Mouse (Mus musculus) cerebellum, adult 2 months (tissue): ENCODE results near the gene Ppp1r14b.

Source experiments
- CTCF ChIP-seq: fragments of 200-500 bp; IDR thresholded peaks from 2 replicates; pipeline ENCODE4 v1.5.1; 2011; ENCODE audit warnings: low read depth, mild to moderate bottlenecking, control low read depth, low read length, moderate library complexity, borderline replicate concordance; ENCODE audit not compliant: insufficient read depth
- POLR2A ChIP-seq: fragments of 200-500 bp; IDR thresholded peaks from 2 replicates; pipeline ENCODE4 v1.6.1; 2011; ENCODE audit warnings: low read length, control low read depth, borderline replicate concordance; ENCODE audit not compliant: insufficient read depth

DNA sequence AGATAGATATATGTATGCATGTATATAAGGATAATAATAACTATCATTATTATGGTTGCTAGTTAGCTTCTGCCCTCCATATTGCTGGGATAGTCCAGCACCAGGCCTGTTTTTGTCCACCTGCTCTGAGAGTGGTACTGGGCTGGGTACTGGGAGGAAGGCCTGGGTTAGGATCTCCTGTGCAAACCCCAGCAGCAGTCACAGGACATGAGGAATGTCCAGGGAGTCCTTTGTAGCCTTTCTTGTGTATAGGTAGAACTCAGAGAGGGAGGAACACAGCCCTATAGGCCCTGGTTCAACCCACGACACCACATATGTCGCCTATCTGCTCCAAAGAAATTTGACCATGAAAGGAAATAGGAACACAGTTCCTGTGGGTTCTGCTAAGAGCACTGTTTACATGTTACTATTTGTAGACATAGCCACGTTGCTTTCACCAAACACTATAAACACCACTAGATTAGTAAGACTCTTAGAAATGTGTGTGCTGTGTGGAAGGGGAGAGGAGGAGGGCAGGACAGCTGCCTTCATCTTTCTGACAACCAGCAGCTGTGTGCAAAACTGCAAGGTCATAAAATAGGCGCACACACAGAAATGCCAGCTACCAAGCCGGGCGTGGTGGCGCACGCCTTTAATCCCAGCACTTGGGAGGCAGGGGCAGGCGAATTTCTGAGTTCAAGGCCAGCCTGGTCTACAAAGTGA lies 32.3 kb downstream of the Ppp1r14b start:
- TF ChIP-seq CTCF = no peak
- TF ChIP-seq POLR2A = no peak
